Mouse (Mus musculus) limb, embryonic 11.5 days (tissue): ENCODE results near the gene Nmral1. TPM values are rescaled to one million over a fixed set of nuclear protein-coding genes. Genes with fewer than 3 reads are reported as not detected.
"Not testable (repeated sequence)": the region's sequence is repeated elsewhere in the genome, so short reads cannot be mapped to it uniquely, and the experiment has no call there.

ENCODE experiments used
- ATAC-seq: fragments of 200-750 bp; cut with Nextera tagmentation; 2 replicates; pipeline ENCODE4 v1.8.0; 2017; ENCODE audit warnings: low read depth; ENCODE audit not compliant: insufficient number of reproducible peaks, low FRiP score, low TSS enrichment
- DNase-seq: peaks from one replicate; pipeline ENCODE4 v3.0.0-alpha.2; 2015; ENCODE audit warnings: low spot score
- H3K27ac ChIP-seq: fragments of 300-500 bp; sonication (generic); replicated peaks from 2 replicates; pipeline ENCODE4 v1.5.1; 2014; ENCODE audit warnings: low read depth, mild to moderate bottlenecking, low read length
- H3K27me3 ChIP-seq: fragments of 300-500 bp; sonication (generic); 2 replicates; pipeline ENCODE4 v1.6.1; 2014; ENCODE audit warnings: mild to moderate bottlenecking, low read length, mixed read lengths; ENCODE audit not compliant: control insufficient read depth, insufficient read depth
- H3K36me3 ChIP-seq: fragments of 300-500 bp; sonication (generic); 2 replicates; pipeline ENCODE4 v1.6.1; 2014; ENCODE audit warnings: mild to moderate bottlenecking, low read length, moderate library complexity, mixed read lengths; ENCODE audit not compliant: control insufficient read depth, insufficient read depth
- H3K4me1 ChIP-seq: fragments of 300-500 bp; sonication (generic); 2 replicates; pipeline ENCODE4 v1.6.1; 2014; ENCODE audit warnings: low read length, mixed read lengths; ENCODE audit not compliant: control insufficient read depth, insufficient read depth
- H3K4me2 ChIP-seq: fragments of 300-500 bp; sonication (generic); 2 replicates; pipeline ENCODE4 v1.6.1; 2014; ENCODE audit warnings: low read depth, mild to moderate bottlenecking, moderate library complexity; ENCODE audit not compliant: severe bottlenecking
- H3K4me3 ChIP-seq: fragments of 300-500 bp; sonication (generic); 2 replicates; pipeline ENCODE4 v1.5.1; 2014; ENCODE audit warnings: low read depth, low read length
- H3K9ac ChIP-seq: fragments of 300-500 bp; sonication (generic); 2 replicates; pipeline ENCODE4 v1.6.1; 2014; ENCODE audit warnings: mild to moderate bottlenecking, low read length
- H3K9me3 ChIP-seq: fragments of 300-500 bp; sonication (generic); 2 replicates; pipeline ENCODE4 v1.6.1; 2016; ENCODE audit warnings: low read length; ENCODE audit not compliant: control insufficient read depth
- WGBS: fragments of 180-500 bp; shearing (Covaris S2); extraction: QIAGEN DNeasy Blood & Tissue Kit; methylation state at CpG from one replicate; pipeline ENCODE4 v1.1.7; 2014; 5-methylcytosine and 5-hydroxymethylcytosine counted together
- polyA plus RNA-seq: library from polyadenylated mRNA; unstranded; fragments of >200 nt; fragmentation: Nextera tagmentation; extraction: Ambion mirVana; gene quantifications from 2 replicates; pipeline ENCODE4 v1.2.1, GENCODE M21; 2014

Nmral1 gene
- polyA plus RNA-seq = 249 and 258 TPM in 2 replicates

DNA sequence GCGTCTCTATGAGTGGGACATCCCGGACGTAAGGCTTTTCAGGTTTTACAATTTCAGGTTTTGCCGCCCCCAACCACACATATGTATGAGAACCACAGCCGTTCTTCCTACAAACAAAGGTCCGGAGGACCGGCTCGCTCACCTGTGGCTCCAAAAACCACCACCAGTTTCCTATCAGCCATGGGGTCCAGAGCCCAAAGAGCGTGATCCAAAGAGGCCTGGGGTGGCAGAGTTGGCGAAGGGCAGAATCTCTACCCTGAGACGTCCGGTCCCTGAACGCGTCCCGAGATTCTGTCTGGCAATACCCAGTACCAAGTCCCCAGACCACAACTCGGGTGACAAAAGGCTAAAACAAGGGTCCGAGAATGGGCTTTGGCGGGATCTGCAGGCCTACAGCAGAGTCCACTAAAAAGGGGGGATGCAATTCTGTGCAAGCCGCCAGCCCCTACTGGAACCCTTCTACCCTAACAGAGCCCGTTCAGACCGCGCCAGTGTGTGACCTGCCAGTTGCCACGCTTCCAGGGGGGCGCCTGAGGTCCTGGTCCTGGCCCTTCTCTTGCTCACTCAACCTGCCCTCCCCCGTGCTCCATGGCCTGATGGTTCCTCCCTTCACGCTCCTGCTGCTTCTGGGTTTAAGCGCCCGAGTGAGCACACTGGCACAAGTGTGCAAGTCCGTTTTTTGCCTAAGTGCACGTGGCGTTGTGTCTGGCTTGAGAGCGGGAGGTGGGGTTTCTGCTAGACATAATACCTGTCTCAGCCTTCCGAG is at the start of gene Nmral1:
TSS of gene Nmral1 (minus strand) at position 604 of the 766 bp plus-strand sequence.
- peaks cover 9% of the 10 kb centered on the region for H3K36me3 ChIP-seq
- H3K27me3 ChIP-seq = no peaks in the 10 kb centered on the region
- H3K27ac ChIP-seq = peak within 1 kb of the TSS; percentile 93
- H3K4me3 ChIP-seq = peak within 1 kb of the TSS; percentile 64
- H3K9ac ChIP-seq = peak within 1 kb of the TSS; percentile 90
- no peaks in the 10 kb centered on the region for H3K9me3 ChIP-seq
- peak within 1 kb of the TSS; percentile 52 for H3K4me2 ChIP-seq
- DNase-seq = peak; percentile 85
- peaks cover 4% of the 10 kb centered on the region; the same call in 1 of the 2 replicates for H3K4me1 ChIP-seq
- ATAC-seq = peak; percentile 88
- 15% methylated on average over 33 of the region's 33 CpGs for WGBS

DNA sequence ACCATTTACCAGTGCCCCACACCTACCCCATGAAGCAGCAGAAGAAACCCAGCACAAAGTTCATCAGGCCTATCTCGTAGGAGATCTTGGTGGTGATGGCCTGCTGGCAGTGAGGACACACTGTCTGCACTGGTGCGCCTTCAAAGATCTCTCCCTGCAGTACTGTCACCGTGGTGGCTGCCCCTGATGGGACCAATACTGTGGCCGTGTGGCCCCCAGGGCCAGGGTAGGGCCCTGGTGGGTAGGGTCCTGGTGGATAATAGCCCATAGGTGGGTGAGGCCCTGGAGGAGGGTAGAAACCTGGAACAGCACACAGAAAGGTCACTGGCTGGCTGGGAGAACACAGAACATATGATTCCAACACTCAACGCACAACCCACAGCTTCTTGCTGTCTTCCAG is 49.6 kb upstream of the Nmral1 start:
- no peak overlapping the region for H3K4me2 ChIP-seq
- H3K27ac ChIP-seq = no peak overlapping the region
- no peaks in the 10 kb centered on the region for H3K27me3 ChIP-seq
- no peak overlapping the region for H3K4me3 ChIP-seq
- H3K9me3 ChIP-seq = no peaks in the 10 kb centered on the region
- WGBS = 90% methylated on average over 5 of the region's 5 CpGs
- no peak overlapping the region for H3K9ac ChIP-seq
- peaks cover 32% of the 10 kb centered on the region for H3K36me3 ChIP-seq
- H3K4me1 ChIP-seq = no peaks in the 10 kb centered on the region
- DNase-seq (no peak), ATAC-seq (no peak)

DNA sequence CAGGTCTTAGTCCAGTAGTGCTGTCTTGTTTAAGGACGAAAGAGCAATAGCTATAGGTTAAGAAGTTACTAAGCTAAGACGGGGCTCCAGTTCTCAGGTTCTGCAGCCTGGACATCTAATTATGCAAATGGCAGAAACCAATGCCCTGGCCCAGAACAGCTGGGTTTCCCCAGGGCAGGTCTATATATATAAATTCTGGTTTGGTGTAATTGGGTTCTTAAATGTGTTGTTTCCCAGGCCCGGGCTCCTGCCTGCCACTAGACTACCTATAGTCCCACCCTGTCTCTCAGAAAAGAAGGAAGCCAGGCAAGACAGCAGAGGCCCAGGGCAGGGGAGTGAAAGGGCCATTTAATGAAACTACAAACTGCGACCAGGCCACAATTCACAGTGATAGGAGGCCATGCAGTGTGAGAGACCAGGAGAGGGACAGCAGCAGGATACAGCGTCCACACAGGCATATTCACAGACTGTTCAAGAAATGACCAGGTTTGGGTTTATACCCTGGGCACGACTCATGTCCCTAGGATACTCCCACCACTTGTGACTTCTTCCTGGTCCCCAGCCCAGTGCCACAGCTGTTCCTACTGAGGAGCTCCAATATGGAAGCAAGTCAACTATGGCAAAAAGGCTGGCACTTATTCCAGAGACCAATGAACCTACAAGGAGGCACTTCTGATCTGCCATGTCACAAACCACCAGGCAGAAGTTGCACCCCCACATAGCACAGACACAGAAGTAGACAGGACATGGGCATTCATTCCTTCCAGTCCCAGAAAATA is 48.0 kb upstream of the Nmral1 start:
- Histone ChIP-seq H3K27me3 (no peaks in the 10 kb centered on the region), H3K4me3 (no peak overlapping the region), H3K4me1 (no peaks in the 10 kb centered on the region), H3K9me3 (no peaks in the 10 kb centered on the region), H3K4me2 (no peak overlapping the region), H3K9ac (no peak overlapping the region), H3K36me3 (peaks cover 32% of the 10 kb centered on the region), H3K27ac (no peak overlapping the region)
- WGBS = 87% methylated on average over 6 of the region's 6 CpGs
- no peak; the same call in 1 of the 2 replicates for ATAC-seq
- no peak for DNase-seq

DNA sequence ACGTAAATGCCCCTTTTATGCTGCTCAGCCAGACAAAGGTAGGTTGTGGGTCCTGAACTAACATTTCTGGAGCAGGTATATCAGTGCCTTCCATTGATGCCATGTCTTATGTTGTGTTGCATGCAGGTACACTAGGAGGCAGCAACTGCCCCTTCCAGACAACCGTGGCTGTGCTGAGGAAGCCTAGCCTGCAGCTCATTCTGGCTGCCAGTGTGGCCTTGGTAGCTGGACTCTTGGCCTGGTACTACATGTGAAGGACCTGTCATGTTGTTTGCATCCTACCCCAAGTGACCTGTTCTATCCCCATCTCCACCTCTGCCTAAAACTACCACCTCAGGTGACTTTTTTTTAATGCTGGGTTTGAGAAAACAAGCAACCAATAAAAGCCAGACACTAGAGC is 46.7 kb upstream of the Nmral1 start:
- Histone ChIP-seq H3K36me3 (peaks cover 32% of the 10 kb centered on the region), H3K4me3 (no peak overlapping the region), H3K4me2 (no peak overlapping the region), H3K9me3 (no peaks in the 10 kb centered on the region), H3K27ac (no peak overlapping the region), H3K27me3 (no peaks in the 10 kb centered on the region), H3K4me1 (no peaks in the 10 kb centered on the region), H3K9ac (no peak overlapping the region)
- WGBS = 90% methylated on average over 2 of the region's 2 CpGs
- DNase-seq (no peak), ATAC-seq (no peak)

DNA sequence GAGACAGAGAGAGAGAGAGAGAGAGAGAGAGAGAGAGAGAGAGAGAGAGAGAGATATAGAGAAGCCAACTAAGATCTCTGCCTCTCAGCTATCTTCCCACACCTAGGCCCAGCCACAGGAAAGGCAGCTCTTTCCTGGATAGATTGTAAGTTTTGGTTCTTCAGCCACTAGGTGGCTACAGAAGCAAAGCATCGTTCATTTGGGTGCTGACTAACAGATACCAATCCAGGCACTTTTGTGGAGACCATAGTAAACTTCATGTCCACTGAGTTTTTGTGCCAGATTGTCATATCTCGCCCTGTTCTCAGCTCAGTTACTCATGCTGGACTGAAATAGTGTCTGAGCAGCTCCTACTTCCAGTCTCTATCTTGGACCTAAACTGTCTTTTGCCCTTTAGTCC is 44.1 kb upstream of the Nmral1 start:
- H3K36me3 ChIP-seq = peaks cover 19% of the 10 kb centered on the region
- no peak overlapping the region for H3K4me3 ChIP-seq
- H3K27ac ChIP-seq = no peak overlapping the region
- H3K27me3 ChIP-seq = no peaks in the 10 kb centered on the region
- ATAC-seq (no peak), DNase-seq (no peak)
- no peak overlapping the region for H3K4me2 ChIP-seq
- 41% methylated on average over 2 of the region's 2 CpGs for WGBS
- no peaks in the 10 kb centered on the region for H3K4me1 ChIP-seq
- H3K9me3 ChIP-seq = no peaks in the 10 kb centered on the region
- no peak overlapping the region for H3K9ac ChIP-seq

DNA sequence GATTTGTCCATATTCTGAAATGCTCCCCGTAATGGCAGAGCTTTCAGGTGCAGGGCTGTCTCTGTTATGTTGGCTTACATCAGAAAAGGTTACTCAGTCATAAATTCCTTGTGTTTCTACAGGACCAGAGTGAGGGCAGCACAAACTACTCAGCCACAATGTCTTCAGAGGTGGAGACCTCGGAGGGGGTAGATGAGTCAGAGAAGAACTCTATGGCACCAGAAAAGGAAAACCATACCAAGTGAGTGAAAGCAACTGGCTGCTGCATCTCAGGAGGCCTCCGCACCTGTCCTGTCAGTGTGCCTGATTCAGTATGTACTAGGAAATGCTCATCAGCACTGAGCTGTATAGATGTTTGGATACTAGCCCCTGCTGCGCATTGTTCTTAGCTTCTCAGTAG is 43.3 kb upstream of the Nmral1 start:
- H3K4me2 ChIP-seq = no peak overlapping the region
- H3K27me3 ChIP-seq = no peaks in the 10 kb centered on the region
- H3K9me3 ChIP-seq = no peaks in the 10 kb centered on the region
- DNase-seq (no peak), ATAC-seq (no peak)
- H3K4me3 ChIP-seq = no peak overlapping the region
- peaks cover 11% of the 10 kb centered on the region for H3K36me3 ChIP-seq
- H3K4me1 ChIP-seq = no peaks in the 10 kb centered on the region
- H3K27ac ChIP-seq = no peak overlapping the region
- whole genome bisulfite sequencing = 92% methylated on average over 4 of the region's 4 CpGs
- no peak overlapping the region for H3K9ac ChIP-seq

DNA sequence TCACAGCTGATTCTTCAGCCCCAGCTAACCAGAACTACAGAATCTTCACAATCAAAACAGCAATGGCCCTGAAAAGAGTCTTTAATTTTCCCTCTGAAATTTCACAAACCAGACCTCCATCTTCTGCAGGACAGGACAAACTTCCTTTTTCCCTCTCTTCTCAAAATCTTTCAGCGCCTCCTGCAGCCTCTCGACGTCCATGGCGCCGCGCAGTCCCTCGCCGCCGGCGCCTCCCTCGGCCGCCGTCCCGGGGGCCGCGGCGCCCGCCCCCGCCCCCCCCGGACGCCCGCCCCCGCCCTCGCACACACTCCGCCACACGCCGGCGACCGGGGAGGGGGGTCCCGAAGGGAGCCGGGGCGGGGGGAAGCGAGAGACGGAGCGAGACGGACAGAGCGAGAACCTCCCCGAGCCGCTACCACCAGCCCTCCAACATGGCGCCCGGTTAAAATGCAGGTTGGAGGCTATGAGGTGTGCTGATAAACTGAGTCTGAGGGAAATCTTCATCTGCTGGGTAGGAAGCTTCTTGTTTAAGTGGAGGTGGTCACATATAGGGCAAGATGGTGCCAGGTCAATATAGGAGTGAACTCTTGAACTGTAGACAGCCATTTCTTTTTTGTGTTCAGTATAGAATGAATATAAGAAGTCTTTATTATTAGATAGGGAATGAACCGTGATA is 37.6 kb upstream of the Nmral1 start:
- 3% methylated on average over 34 of the region's 42 CpGs for WGBS
- H3K9me3 ChIP-seq, H3K27ac ChIP-seq, H3K36me3 ChIP-seq, H3K4me1 ChIP-seq, H3K27me3 ChIP-seq: not testable (repeated sequence)
- ATAC-seq (peak; percentile 47; the same call in 1 of the 2 replicates), DNase-seq (peak; percentile 50)
- peak overlapping the region; percentile 56 for H3K9ac ChIP-seq
- peak overlapping the region; percentile 28 for H3K4me3 ChIP-seq
- H3K4me2 ChIP-seq = peak overlapping the region; percentile 29; the same call in 1 of the 2 replicates

DNA sequence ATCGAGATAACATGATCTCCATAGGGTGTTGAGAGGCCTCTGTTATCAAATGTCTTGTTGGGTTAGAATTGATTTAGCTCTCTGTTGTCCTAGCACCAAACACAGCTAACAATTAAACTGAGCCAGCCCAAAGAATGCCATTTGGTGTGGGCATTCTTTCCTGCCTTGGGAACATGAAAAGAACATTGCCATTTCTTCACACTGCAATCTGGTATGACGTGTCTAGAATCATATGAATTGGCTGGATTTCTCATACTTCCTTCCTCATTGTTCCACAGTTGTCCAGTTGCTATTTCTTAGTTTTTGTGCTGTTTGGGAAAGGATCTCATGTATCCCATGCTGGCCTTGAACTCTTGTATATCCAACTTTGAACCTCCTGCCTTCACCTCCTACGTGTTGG is 34.9 kb upstream of the Nmral1 start:
- ATAC-seq (no peak), DNase-seq (no peak)
- Histone ChIP-seq H3K4me2 (no peak overlapping the region), H3K9me3 (no peaks in the 10 kb centered on the region), H3K27ac (no peak overlapping the region), H3K36me3 (no peaks in the 10 kb centered on the region), H3K9ac (no peak overlapping the region), H3K4me3 (no peak overlapping the region), H3K4me1 (no peaks in the 10 kb centered on the region), H3K27me3 (no peaks in the 10 kb centered on the region)
- 91% methylated on average over 3 of the region's 3 CpGs for WGBS
